Mouse (Mus musculus) Patski (cell line): ENCODE measurements around the gene 4930556J24Rik. TPM values are rescaled to one million over a fixed set of nuclear protein-coding genes. Genes with fewer than 3 reads are reported as not detected.
"Not testable (repeated sequence)": the region's sequence is repeated elsewhere in the genome, so short reads cannot be mapped to it uniquely, and the experiment has no call there.

Source experiments
- ATAC-seq: fragments of 100-300 bp; one replicate; pipeline ENCODE4 v1.8.0; 2021
- CTCF ChIA-PET: fragments of 350-600 bp; sonication (Branson Sonifier 250); formaldehyde crosslinking; loops from one replicate; lab custom pipeline; 2022; ENCODE audit warnings: inconsistent platforms; lab: Charles Lee
- POLR2A ChIA-PET: fragments of 350-600 bp; sonication (Branson Sonifier 250); formaldehyde crosslinking; loops from one replicate; lab custom pipeline; 2022; ENCODE audit warnings: antibody characterized with exemption, inconsistent platforms; lab: Charles Lee
- DNase-seq: peaks from one replicate; pipeline ENCODE4 v3.0.0-alpha.2; 2011; ENCODE audit warnings: low read depth, low spot score
- H3K27me3 ChIP-seq: fragments of 371-371 bp; one replicate; pipeline ENCODE4 v1.5.1; 2021
- CTCF ChIP-seq: fragments of 100-300 bp; IDR thresholded peaks from one replicate; pipeline ENCODE4 v1.5.1; 2021
- in situ Hi-C: fragments of 300-500 bp; cut with MboI; formaldehyde crosslinking; loops from 3 replicates; pipeline ENCODE4 v1.11.1; 2018; ENCODE audit warnings: low pct_unique_long_range_greater_than_20kb, mixed read lengths
- polyA plus RNA-seq: library from polyadenylated mRNA; unstranded; gene quantifications from one replicate; pipeline ENCODE4 v1.2.3, GENCODE M21; 2021

Gene 4930556J24Rik
- polyA plus RNA-seq, 1 experiment from 2014 or later: 0.15 TPM

GRCm38 (mm10) chr11:3922731-3923130 is 53.8 kb downstream of the 4930556J24Rik start:
- CTCF ChIA-PET: interaction anchor here (3.4 kb wide), 1 partner anchor 8 kb away, joined by 10 read pairs; the partner anchor contains the start of gene Slc35e4
- DNase-seq: no peak
- in situ Hi-C loops: no loop called here
- POLR2A ChIA-PET: interaction anchor here (1.9 kb wide), 1 partner anchor 8 kb away, joined by 8 read pairs; the partner anchor contains the start of gene Tcn2
- ATAC-seq: no peak
- H3K27me3 ChIP-seq: no peaks in the 10 kb centered on the region
- no peak for TF ChIP-seq CTCF

- ATAC-seq (no peak), DNase-seq (no peak)
- in situ Hi-C loops: no loop called here
- ChIA-PET POLR2A (interaction anchor here (1.9 kb wide), 1 partner anchor 9 kb away, joined by 8 read pairs; the partner anchor contains the start of gene Tcn2), CTCF (interaction anchor here (1.2 to 3.4 kb wide), 10 partner anchors 7 to 226 kb away, joined by 3 to 12 read pairs (median 4); partner anchors contain the start of genes Slc35e4 and Tcn2)
- no peaks in the 10 kb centered on the region for H3K27me3 ChIP-seq
- TF ChIP-seq CTCF: no peak
These were observed 54.5 kb downstream of the 4930556J24Rik start for GRCm38 (mm10) chr11:3922115-3922514.

GRCm38 (mm10) chr11:3921281-3921850 is 55.2 kb downstream of the 4930556J24Rik start:
- ATAC-seq (no peak), DNase-seq (no peak)
- in situ Hi-C loops: no loop called here
- CTCF ChIA-PET: interaction anchor here (0.7 to 2.2 kb wide), 12 partner anchors 10 to 226 kb away, joined by 3 to 12 read pairs (median 3); partner anchors contain the start of gene Tcn2
- TF ChIP-seq CTCF: no peak
- no peaks in the 10 kb centered on the region for H3K27me3 ChIP-seq
- POLR2A ChIA-PET: interaction anchor here (1.9 kb wide), 1 partner anchor 10 kb away, joined by 8 read pairs; the partner anchor contains the start of gene Tcn2

- CTCF ChIA-PET: interaction anchor here (1.1 to 2.2 kb wide), 5 partner anchors 11 to 225 kb away, joined by 3 to 12 read pairs (median 3); partner anchors contain the start of gene Tcn2
- DNase-seq (no peak), ATAC-seq (no peak)
- H3K27me3 ChIP-seq: no peaks in the 10 kb centered on the region
- in situ Hi-C loops: no loop called here
- POLR2A ChIA-PET: no interaction called here
- no peak for TF ChIP-seq CTCF
These were observed 56.1 kb downstream of the 4930556J24Rik start for GRCm38 (mm10) chr11:3920476-3920875.

- no peaks in the 10 kb centered on the region for H3K27me3 ChIP-seq
- DNase-seq: no peak
- POLR2A ChIA-PET: no interaction called here
- in situ Hi-C loops: no loop called here
- TF ChIP-seq CTCF: no peak
- CTCF ChIA-PET: interaction anchor here (0.9 to 1.0 kb wide), 2 partner anchors 26 to 37 kb away, joined by 3 to 6 read pairs; no protein-coding TSS in a partner anchor
- ATAC-seq: no peak
These were observed 57.8 kb downstream of the 4930556J24Rik start for GRCm38 (mm10) chr11:3918738-3919137.

- peak; percentile 86 for DNase-seq
- ChIA-PET CTCF (interaction anchor here (0.8 to 3.3 kb wide), 11 partner anchors 9 to 117 kb away, joined by 3 to 17 read pairs (median 6); partner anchors contain the start of genes 4921536K21Rik and Dusp18), POLR2A (interaction anchor here (1.1 to 2.0 kb wide), 6 partner anchors 11 to 100 kb away, joined by 3 to 12 read pairs (median 4); partner anchors contain the start of genes 4921536K21Rik and Dusp18)
- H3K27me3 ChIP-seq: no peaks in the 10 kb centered on the region
- no peak for TF ChIP-seq CTCF
- in situ Hi-C loops: no loop called here
- ATAC-seq: peak; percentile 40
These were observed 62.3 kb downstream of the 4930556J24Rik start, which contains the start of gene Slc35e4 for GRCm38 (mm10) chr11:3914109-3914840. Slc35e4 (minus strand) TSS chr11:3914664.

GRCm38 (mm10) chr11:3913316-3914108 is 63.1 kb downstream of the 4930556J24Rik start:
- no peak for TF ChIP-seq CTCF
- ATAC-seq (peak; percentile 77), DNase-seq (no peak)
- ChIA-PET CTCF (interaction anchor here (0.8 to 3.3 kb wide), 11 partner anchors 8 to 116 kb away, joined by 3 to 17 read pairs (median 6); partner anchors contain the start of genes 4921536K21Rik and Dusp18), POLR2A (interaction anchor here (1.1 to 2.0 kb wide), 5 partner anchors 10 to 99 kb away, joined by 3 to 12 read pairs (median 4); no protein-coding TSS in a partner anchor)
- H3K27me3 ChIP-seq: no peaks in the 10 kb centered on the region
- in situ Hi-C loops: no loop called here

- DNase-seq: no peak
- in situ Hi-C loops: no loop called here
- ChIA-PET CTCF (interaction anchor here (3.2 to 3.3 kb wide), 2 partner anchors 10 to 34 kb away, joined by 15 to 17 read pairs; no protein-coding TSS in a partner anchor), POLR2A (interaction anchor here (2.0 kb wide), 1 partner anchor 10 kb away, joined by 12 read pairs; no protein-coding TSS in a partner anchor)
- no peak for TF ChIP-seq CTCF
- no peaks in the 10 kb centered on the region for H3K27me3 ChIP-seq
- ATAC-seq: peak; percentile 32
These were observed 63.7 kb downstream of the 4930556J24Rik start for GRCm38 (mm10) chr11:3912875-3913271.

- in situ Hi-C loops: no loop called here
These were observed 64.3 kb downstream of the 4930556J24Rik start for GRCm38 (mm10) chr11:3912100-3912874.

GRCm38 (mm10) chr11:3911440-3911839 is 65.1 kb downstream of the 4930556J24Rik start:
- POLR2A ChIA-PET: interaction anchor here (0.6 to 1.0 kb wide), 2 partner anchors 9 to 399 kb away, joined by 4 to 5 read pairs; no protein-coding TSS in a partner anchor
- DNase-seq, in situ Hi-C loops, ATAC-seq, H3K27me3 ChIP-seq: not testable (repeated sequence)
- CTCF ChIA-PET: interaction anchor here (1.0 to 1.3 kb wide), 4 partner anchors 9 to 25 kb away, joined by 3 to 6 read pairs (median 4); no protein-coding TSS in a partner anchor

More at GRCm38 (mm10) chr11:3912100-3912874, 64.3 kb downstream of the 4930556J24Rik start:
- no peak for TF ChIP-seq CTCF
- no peak for DNase-seq
- H3K27me3 ChIP-seq: no peaks in the 10 kb centered on the region
- ChIA-PET CTCF (interaction anchor here (1.3 to 3.2 kb wide), 2 partner anchors 10 kb away, joined by 6 to 15 read pairs; no protein-coding TSS in a partner anchor), POLR2A (no interaction called here)
- no peak for ATAC-seq
